Mouse (Mus musculus): ENCODE measurements around the gene Ptpn20. TPM values are rescaled to one million over a fixed set of nuclear protein-coding genes. Genes with fewer than 3 reads are reported as not detected.

Gene Ptpn20
- polyA plus RNA-seq, 1 experiment: not detected

DNA sequence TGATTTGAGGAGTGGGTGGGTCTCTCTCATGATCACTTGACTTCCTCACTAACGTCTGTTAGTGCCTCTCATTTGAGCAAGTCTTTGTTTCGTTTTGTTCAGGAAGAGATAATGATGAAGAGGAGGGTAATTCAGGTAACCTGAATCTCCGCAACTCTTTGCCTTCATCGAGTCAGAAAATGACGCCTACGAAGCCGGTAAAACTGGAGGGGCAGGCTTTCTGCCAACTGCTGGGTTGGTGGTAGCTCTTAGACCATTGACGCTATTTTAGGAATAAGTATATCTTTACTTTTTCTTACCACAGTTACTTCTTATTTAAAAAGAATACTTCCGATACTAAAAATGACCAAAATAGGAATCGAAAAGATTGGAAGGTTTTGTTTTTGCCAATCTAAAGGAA, 18.4 kb downstream of the Ptpn20 start:
- TF ChIP-seq POLR2A (IDR thresholded peaks at IDR 0.05; ENCODE audit: borderline replicate concordance, low read depth, low read length) (no peak), CTCF (IDR thresholded peaks at IDR 0.05; ENCODE audit: low read depth, low read length) (no peak)
- no peak overlapping the region for H3K27ac ChIP-seq (ENCODE audit: insufficient read depth, low read depth, low read length)
- no peak overlapping the region for H3K4me3 ChIP-seq (ENCODE audit: insufficient read depth, low read length)
- no peaks in the 10 kb centered on the region for H3K4me1 ChIP-seq (ENCODE audit: control insufficient read depth, insufficient read depth, low read length)

- TF ChIP-seq CTCF (IDR thresholded peaks at IDR 0.05; ENCODE audit: low read depth, low read length) (no peak), POLR2A (IDR thresholded peaks at IDR 0.05; ENCODE audit: borderline replicate concordance, low read depth, low read length) (no peak)
- H3K27ac ChIP-seq (ENCODE audit: insufficient read depth, low read depth, low read length): no peak overlapping the region
- no peaks in the 10 kb centered on the region for H3K4me1 ChIP-seq (ENCODE audit: control insufficient read depth, insufficient read depth, low read length)
- no peak overlapping the region for H3K4me3 ChIP-seq (ENCODE audit: insufficient read depth, low read length)
Observed at GRCm38 (mm10) chr14:33625036-33625435, 36.0 kb downstream of the Ptpn20 start.

DNA sequence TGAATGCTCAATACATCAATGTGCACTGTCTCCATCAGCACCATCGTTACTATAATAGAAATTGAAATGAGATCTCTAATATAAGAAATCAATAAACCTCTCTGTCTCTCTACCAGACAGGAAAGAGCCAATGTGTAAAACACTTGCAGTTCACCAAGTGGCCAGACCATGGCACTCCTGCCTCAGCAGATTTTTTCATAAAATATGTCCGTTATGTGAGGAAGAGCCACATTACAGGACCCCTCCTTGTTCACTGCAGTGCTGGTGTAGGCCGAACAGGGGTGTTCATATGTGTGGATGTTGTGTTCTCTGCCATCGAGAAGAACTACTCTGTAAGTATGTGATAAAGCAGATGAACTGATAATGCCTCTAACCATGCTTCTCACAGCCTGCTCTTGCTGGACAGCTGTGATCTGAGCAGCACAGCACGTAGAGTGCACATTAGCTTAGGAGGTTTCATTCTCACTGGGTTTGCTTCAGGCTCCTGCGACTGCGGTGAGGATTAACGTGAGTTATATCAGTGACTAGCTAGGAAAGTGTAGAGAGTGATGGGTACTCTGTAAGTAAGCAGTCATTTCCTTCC, 43.9 kb downstream of the Ptpn20 start:
- Histone ChIP-seq H3K4me3 (ENCODE audit: insufficient read depth, low read length) (no peak overlapping the region), H3K4me1 (ENCODE audit: control insufficient read depth, insufficient read depth, low read length) (no peaks in the 10 kb centered on the region), H3K27ac (ENCODE audit: insufficient read depth, low read depth, low read length) (no peak overlapping the region)
- no peak for TF ChIP-seq POLR2A (IDR thresholded peaks at IDR 0.05; ENCODE audit: borderline replicate concordance, low read depth, low read length)
- TF ChIP-seq CTCF (IDR thresholded peaks at IDR 0.05; ENCODE audit: low read depth, low read length): no peak

- H3K27ac ChIP-seq (ENCODE audit: insufficient read depth, low read depth, low read length): no peak overlapping the region
- H3K4me3 ChIP-seq (ENCODE audit: insufficient read depth, low read length): no peak overlapping the region
- H3K4me1 ChIP-seq (ENCODE audit: control insufficient read depth, insufficient read depth, low read length): no peaks in the 10 kb centered on the region
- TF ChIP-seq POLR2A (IDR thresholded peaks at IDR 0.05; ENCODE audit: borderline replicate concordance, low read depth, low read length): no peak
- no peak for TF ChIP-seq CTCF (IDR thresholded peaks at IDR 0.05; ENCODE audit: low read depth, low read length)
Observed at GRCm38 (mm10) chr14:33634354-33634753, 45.3 kb downstream of the Ptpn20 start.

GRCm38 (mm10) chr14:33634774-33635173, 45.8 kb downstream of the Ptpn20 start:
- Histone ChIP-seq H3K4me3 (ENCODE audit: insufficient read depth, low read length) (no peak overlapping the region), H3K4me1 (ENCODE audit: control insufficient read depth, insufficient read depth, low read length) (no peaks in the 10 kb centered on the region), H3K27ac (ENCODE audit: insufficient read depth, low read depth, low read length) (no peak overlapping the region)
- no peak for TF ChIP-seq CTCF (IDR thresholded peaks at IDR 0.05; ENCODE audit: low read depth, low read length)
- no peak for TF ChIP-seq POLR2A (IDR thresholded peaks at IDR 0.05; ENCODE audit: borderline replicate concordance, low read depth, low read length)

GRCm38 (mm10) chr14:33639357-33639756, 50.4 kb downstream of the Ptpn20 start:
- TF ChIP-seq POLR2A (IDR thresholded peaks at IDR 0.05; ENCODE audit: borderline replicate concordance, low read depth, low read length) (no peak), CTCF (IDR thresholded peaks at IDR 0.05; ENCODE audit: low read depth, low read length) (no peak)
- no peak overlapping the region for H3K4me3 ChIP-seq (ENCODE audit: insufficient read depth, low read length)
- H3K4me1 ChIP-seq (ENCODE audit: control insufficient read depth, insufficient read depth, low read length): no peaks in the 10 kb centered on the region
- no peak overlapping the region for H3K27ac ChIP-seq (ENCODE audit: insufficient read depth, low read depth, low read length)

DNA sequence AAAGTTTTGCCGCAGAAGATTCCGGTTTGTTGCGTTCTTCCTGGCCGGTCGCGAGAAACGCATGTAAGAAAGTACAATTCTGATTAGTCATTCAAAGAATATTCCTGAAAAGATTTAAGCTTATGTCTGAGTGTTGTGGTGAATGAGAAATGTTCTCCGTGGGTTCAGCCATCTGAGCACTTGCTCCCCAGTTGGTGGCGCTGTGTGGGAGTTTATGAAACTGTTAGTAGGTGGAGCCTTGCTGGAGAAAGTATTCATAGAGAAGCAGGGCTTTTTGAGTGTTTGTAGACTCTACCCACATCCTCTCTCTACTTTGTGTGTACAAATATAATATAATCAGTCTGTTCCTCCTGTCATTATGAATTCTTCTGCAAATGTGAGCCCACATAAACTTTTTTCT, 61.7 kb downstream of the Ptpn20 start:
- Histone ChIP-seq H3K27ac (ENCODE audit: insufficient read depth, low read depth, low read length) (no peak overlapping the region), H3K4me1 (ENCODE audit: control insufficient read depth, insufficient read depth, low read length) (no peaks in the 10 kb centered on the region), H3K4me3 (ENCODE audit: insufficient read depth, low read length) (no peak overlapping the region)
- no peak for TF ChIP-seq CTCF (IDR thresholded peaks at IDR 0.05; ENCODE audit: low read depth, low read length)
- TF ChIP-seq POLR2A (IDR thresholded peaks at IDR 0.05; ENCODE audit: borderline replicate concordance, low read depth, low read length): no peak

- TF ChIP-seq CTCF (IDR thresholded peaks at IDR 0.05; ENCODE audit: low read depth, low read length): no peak
- no peak for TF ChIP-seq POLR2A (IDR thresholded peaks at IDR 0.05; ENCODE audit: borderline replicate concordance, low read depth, low read length)
- Histone ChIP-seq H3K27ac (ENCODE audit: insufficient read depth, low read depth, low read length) (no peak overlapping the region), H3K4me3 (ENCODE audit: insufficient read depth, low read length) (no peak overlapping the region), H3K4me1 (ENCODE audit: control insufficient read depth, insufficient read depth, low read length) (no peaks in the 10 kb centered on the region)
Observed at GRCm38 (mm10) chr14:33657471-33657901, 68.5 kb downstream of the Ptpn20 start.

DNA sequence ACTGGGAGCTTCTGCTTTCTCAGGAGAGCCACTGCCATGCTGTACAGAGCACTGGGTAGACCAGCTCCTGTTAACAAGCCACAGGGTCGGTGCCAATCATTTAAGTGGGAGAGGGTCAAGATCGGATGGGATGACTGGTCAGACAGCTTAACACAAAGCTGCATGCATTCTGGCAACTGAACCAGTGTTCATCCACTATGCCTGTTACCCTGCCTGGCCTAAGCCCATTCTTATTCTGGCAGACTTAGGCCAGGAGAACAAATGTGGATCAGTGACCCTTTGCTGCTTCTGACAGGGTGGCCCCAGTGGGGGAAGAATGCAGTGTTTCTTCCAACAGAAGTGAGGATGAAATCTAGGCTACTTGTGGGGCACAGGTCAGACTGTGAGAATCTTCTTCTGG, 69.3 kb downstream of the Ptpn20 start:
- H3K4me1 ChIP-seq (ENCODE audit: control insufficient read depth, insufficient read depth, low read length): no peaks in the 10 kb centered on the region
- TF ChIP-seq CTCF (IDR thresholded peaks at IDR 0.05; ENCODE audit: low read depth, low read length): no peak
- TF ChIP-seq POLR2A (IDR thresholded peaks at IDR 0.05; ENCODE audit: borderline replicate concordance, low read depth, low read length): no peak
- H3K27ac ChIP-seq (ENCODE audit: insufficient read depth, low read depth, low read length): no peak overlapping the region
- H3K4me3 ChIP-seq (ENCODE audit: insufficient read depth, low read length): no peak overlapping the region

DNA sequence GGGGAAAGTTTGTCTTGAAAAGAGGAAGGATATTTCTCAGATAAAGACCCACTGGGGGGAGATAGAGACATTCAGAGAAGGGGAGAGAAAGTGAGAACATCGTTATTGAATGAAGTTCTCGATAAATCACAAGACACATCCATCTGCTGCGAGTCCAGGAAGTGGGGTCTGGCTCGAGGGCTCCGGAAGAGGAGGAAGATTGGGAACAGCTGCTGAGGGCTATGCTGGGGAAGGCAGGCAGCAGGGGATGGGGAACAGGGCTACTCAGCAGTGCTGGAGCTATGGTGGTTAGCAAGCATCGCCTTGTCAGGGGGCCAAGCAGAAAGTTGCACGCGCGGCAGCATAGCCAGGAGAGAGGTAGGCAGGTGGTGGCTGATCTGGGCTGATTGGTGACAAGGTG, 73.1 kb downstream of the Ptpn20 start:
- Histone ChIP-seq H3K4me3 (ENCODE audit: insufficient read depth, low read length) (no peak overlapping the region), H3K4me1 (ENCODE audit: control insufficient read depth, insufficient read depth, low read length) (no peaks in the 10 kb centered on the region), H3K27ac (ENCODE audit: insufficient read depth, low read depth, low read length) (no peak overlapping the region)
- TF ChIP-seq CTCF (IDR thresholded peaks at IDR 0.05; ENCODE audit: low read depth, low read length): no peak
- no peak for TF ChIP-seq POLR2A (IDR thresholded peaks at IDR 0.05; ENCODE audit: borderline replicate concordance, low read depth, low read length)

DNA sequence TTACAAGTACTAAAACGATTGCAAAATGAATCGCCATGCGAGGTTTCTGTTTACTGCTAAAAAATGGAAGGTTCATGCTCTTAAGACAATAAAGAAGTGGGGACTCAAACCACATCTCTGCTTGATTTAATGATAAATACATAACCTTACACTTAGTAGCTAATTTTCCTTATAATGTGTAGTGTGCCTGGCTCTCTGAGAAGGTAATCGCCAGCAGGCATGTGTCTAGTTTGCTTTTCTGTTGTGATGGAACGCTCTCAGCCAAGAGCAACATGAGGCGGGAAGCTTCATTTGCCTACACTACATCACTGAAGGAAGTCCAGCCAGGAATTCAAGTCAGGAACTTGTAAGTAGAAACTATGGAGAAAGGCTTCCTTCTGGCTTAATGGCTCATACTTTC, 77.3 kb downstream of the Ptpn20 start:
- no peak overlapping the region for H3K27ac ChIP-seq (ENCODE audit: insufficient read depth, low read depth, low read length)
- TF ChIP-seq CTCF (IDR thresholded peaks at IDR 0.05; ENCODE audit: low read depth, low read length) (no peak), POLR2A (IDR thresholded peaks at IDR 0.05; ENCODE audit: borderline replicate concordance, low read depth, low read length) (no peak)
- no peak overlapping the region for H3K4me3 ChIP-seq (ENCODE audit: insufficient read depth, low read length)
- H3K4me1 ChIP-seq (ENCODE audit: control insufficient read depth, insufficient read depth, low read length): no peaks in the 10 kb centered on the region

All from bone marrow macrophage, adult 2 months (primary cell).